Mouse (Mus musculus) forebrain, embryonic 13.5 days (tissue): ENCODE data around the gene Zfp119b. TPM values are rescaled to one million over a fixed set of nuclear protein-coding genes. Genes with fewer than 3 reads are reported as not detected.
A peak's percentile ranks its signal among the peaks of the same experiment; 100 is the strongest.
"Not testable (repeated sequence)": the region's sequence is repeated elsewhere in the genome, so short reads cannot be mapped to it uniquely, and the experiment has no call there.

Experiments
- ATAC-seq: fragments of 200-750 bp; cut with Nextera tagmentation; 2 replicates; pipeline ENCODE4 v1.8.0; 2017
- H3K27ac ChIP-seq: fragments of 300-500 bp; sonication (generic); 2 replicates; pipeline ENCODE4 v1.5.1; 2015; ENCODE audit warnings: inconsistent platforms, mild to moderate bottlenecking, moderate library complexity
- H3K27me3 ChIP-seq: fragments of 300-500 bp; sonication (generic); 2 replicates; pipeline ENCODE4 v1.6.1; 2015; ENCODE audit warnings: mild to moderate bottlenecking, inconsistent platforms
- H3K36me3 ChIP-seq: fragments of 300-500 bp; sonication (generic); 2 replicates; pipeline ENCODE4 v1.6.1; 2015; ENCODE audit warnings: mild to moderate bottlenecking, inconsistent platforms; ENCODE audit not compliant: poor library complexity, severe bottlenecking
- H3K4me1 ChIP-seq: fragments of 300-500 bp; sonication (generic); 2 replicates; pipeline ENCODE4 v1.6.1; 2015; ENCODE audit warnings: inconsistent platforms
- H3K4me2 ChIP-seq: fragments of 300-500 bp; sonication (generic); 2 replicates; pipeline ENCODE4 v1.6.1; 2015; ENCODE audit warnings: inconsistent platforms, mild to moderate bottlenecking, moderate library complexity
- H3K4me3 ChIP-seq: fragments of 300-500 bp; sonication (generic); 2 replicates; pipeline ENCODE4 v1.5.1; 2015; ENCODE audit warnings: mild to moderate bottlenecking, inconsistent platforms
- H3K9ac ChIP-seq: fragments of 300-500 bp; sonication (generic); 2 replicates; pipeline ENCODE4 v1.6.1; 2015; ENCODE audit warnings: mild to moderate bottlenecking, inconsistent platforms
- H3K9me3 ChIP-seq: fragments of 300-500 bp; sonication (generic); replicated peaks from 2 replicates; pipeline ENCODE4 v1.6.1; 2016; ENCODE audit warnings: inconsistent platforms
- WGBS: fragments of 180-500 bp; shearing (Covaris S2); methylation state at CpG from one replicate; pipeline ENCODE4 v1.1.7; 2015; 5-methylcytosine and 5-hydroxymethylcytosine counted together
- polyA plus RNA-seq: library from polyadenylated mRNA; unstranded; fragments of >200 nt; fragmentation: Nextera tagmentation; extraction: Ambion mirVana; gene quantifications from 2 replicates; pipeline ENCODE4 v1.2.1, GENCODE M21; 2015

Zfp119b gene
- polyA plus RNA-seq, 1 experiment from 2014 or later = 6.6 TPM

DNA sequence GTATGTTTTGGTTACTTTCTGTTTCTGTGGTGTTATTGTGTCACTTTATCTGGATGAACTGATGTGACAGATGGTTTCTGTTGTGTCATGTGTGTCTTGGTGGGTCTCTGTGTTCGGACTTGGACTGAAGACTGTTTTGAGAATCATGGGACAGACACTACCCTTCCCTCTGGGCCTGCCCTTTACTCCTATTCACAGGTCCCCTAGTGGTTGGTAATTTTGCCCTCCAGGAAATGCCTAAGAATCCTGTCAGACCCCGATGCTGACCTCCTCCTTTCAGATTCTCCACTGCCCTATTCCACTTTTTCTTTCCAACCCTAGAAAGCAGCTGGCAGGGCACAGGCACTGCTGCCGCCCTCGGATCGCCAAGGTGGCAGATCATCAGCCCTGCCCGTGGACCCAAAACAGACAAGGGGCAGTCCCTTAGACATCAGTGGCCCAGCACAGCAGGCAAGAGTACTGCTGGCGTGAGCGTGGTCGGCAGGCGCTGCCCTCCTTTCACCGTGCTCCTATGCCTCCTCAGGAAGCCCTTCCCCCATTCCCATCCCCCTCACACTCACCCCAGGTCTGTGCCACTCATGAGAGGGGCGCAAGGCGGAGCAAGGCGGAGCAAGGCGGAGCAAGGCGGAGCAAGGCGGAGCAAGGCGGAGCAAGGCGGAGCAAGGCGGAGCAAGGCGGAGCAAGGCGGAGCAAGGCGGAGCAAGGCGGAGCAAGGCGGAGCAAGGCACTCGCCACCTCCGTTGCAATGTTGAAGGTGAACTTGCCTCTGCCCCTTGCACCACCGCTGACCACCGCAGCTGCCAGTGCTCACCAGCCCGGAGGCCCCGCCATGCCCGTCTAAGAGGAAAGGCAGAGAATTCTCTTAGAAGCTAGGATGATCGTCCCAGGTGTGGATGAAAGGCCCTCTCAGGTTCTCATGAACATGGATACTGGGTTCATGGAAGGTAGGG is 17.5 kb downstream of the Zfp119b start:
- Histone ChIP-seq H3K36me3 (no peaks in the 10 kb centered on the region), H3K9me3 (no peaks in the 10 kb centered on the region; the same call in 1 of the 2 replicates), H3K27me3 (no peaks in the 10 kb centered on the region), H3K4me1 (peaks cover 7% of the 10 kb centered on the region), H3K9ac (peak overlapping the region; percentile 82), H3K27ac (peak overlapping the region; percentile 83), H3K4me3 (peak overlapping the region; percentile 56), H3K4me2 (peak overlapping the region; percentile 76)
- peak; percentile 98 for ATAC-seq
- 1% methylated on average over 32 of the region's 33 CpGs for WGBS

DNA sequence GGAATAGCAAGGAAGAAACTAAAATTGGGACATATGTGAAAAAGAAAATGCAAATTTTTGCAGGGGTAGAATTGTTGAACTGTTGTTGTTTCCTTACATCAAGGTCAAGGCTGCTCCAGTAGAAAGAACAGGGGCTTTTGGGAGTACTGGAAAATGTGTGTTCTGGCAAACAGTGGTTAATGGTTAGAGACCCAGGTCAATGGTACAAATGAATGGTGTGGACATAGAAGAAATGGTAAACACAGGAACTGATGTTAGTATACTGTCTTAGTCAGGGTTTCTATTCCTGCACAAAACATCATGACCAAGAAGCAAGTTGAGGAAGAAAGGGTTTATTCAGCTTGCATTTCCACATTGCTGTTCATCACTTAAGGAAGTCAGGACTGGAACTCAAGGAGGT is 42.6 kb downstream of the Zfp119b start:
- ATAC-seq = no peak
- H3K36me3 ChIP-seq = no peaks in the 10 kb centered on the region
- H3K9me3 ChIP-seq = no peaks in the 10 kb centered on the region
- no peak overlapping the region for H3K27ac ChIP-seq
- no peaks in the 10 kb centered on the region for H3K4me1 ChIP-seq
- H3K4me2 ChIP-seq = no peak overlapping the region
- no peak overlapping the region for H3K4me3 ChIP-seq
- H3K27me3 ChIP-seq = no peaks in the 10 kb centered on the region
- H3K9ac ChIP-seq = no peak overlapping the region

DNA sequence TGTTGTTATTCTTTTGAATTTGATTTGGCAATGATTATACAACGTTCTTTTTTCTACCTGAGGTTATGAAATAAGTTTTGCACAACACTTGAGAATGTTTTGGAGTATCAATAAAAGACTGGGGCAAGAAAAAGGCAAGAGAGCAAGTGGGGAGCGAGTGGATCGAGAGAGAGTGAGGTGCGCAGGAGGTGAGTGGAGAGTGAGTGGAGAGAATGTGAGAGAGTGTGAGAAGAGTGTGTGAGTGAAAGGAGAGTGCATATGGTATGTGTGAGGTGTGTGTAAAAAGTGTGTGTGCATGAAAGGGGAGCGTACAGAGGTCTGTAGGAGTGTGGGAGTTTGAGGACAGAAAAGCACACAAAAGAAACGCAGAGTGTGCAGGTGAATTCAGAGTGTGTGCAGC is 45.2 kb downstream of the Zfp119b start:
- no peak for ATAC-seq
- Histone ChIP-seq H3K4me3 (no peak overlapping the region), H3K27ac (no peak overlapping the region), H3K9ac (no peak overlapping the region), H3K4me1 (no peaks in the 10 kb centered on the region), H3K9me3 (no peaks in the 10 kb centered on the region; the same call in 1 of the 2 replicates), H3K4me2 (no peak overlapping the region), H3K27me3 (no peaks in the 10 kb centered on the region), H3K36me3 (no peaks in the 10 kb centered on the region; the same call in 1 of the 2 replicates)
- 74% methylated on average over 6 of the region's 6 CpGs for WGBS

DNA sequence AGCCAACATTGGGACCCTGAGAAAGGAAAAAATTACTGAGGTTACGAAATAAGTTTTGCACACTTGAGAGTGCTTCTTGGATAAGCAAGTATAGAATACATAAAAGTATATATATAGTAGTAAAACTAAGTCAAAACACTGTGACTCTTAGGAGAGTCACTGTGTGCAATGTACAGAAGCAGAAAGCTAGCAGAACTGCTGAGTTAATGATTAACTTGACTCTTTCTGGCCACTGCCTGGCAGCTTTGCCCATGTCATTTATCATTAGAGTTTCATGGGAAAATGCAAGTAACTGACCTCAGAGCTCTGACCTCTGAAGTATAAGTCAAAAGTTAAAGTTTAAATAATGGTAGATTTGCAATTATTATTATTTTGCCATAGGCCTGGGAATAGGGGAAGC is 45.6 kb downstream of the Zfp119b start:
- 94% methylated on average over 1 of the region's 1 CpGs for WGBS
- no peak for ATAC-seq

DNA sequence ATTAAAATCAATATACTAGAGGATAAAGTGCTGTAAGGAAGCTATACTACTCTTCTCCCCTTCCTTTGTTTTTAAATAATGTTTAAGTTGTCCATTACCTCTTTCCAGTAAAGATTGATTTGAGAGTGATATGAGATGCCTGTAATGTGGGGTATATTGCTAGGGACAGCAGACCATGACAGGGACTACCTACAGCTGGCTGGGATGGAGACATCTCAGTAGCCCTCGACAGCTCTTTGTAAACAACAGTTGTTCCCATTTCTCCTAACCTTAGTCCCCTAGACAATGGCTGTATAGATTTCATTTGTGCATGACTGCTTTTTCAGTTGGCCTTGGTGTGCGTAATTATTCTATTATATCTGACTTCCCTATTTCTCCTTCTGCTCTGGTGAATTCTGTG is 46.2 kb downstream of the Zfp119b start:
- Histone ChIP-seq H3K4me2 (no peak overlapping the region), H3K27me3 (no peaks in the 10 kb centered on the region)

More for the DNA sequence above, 45.6 kb downstream of the Zfp119b start:
- Histone ChIP-seq H3K9me3 (no peaks in the 10 kb centered on the region; the same call in 1 of the 2 replicates), H3K27me3 (no peaks in the 10 kb centered on the region), H3K4me1 (no peaks in the 10 kb centered on the region), H3K36me3 (no peaks in the 10 kb centered on the region; the same call in 1 of the 2 replicates), H3K4me3 (no peak overlapping the region), H3K4me2 (no peak overlapping the region), H3K9ac (no peak overlapping the region), H3K27ac (no peak overlapping the region)

DNA sequence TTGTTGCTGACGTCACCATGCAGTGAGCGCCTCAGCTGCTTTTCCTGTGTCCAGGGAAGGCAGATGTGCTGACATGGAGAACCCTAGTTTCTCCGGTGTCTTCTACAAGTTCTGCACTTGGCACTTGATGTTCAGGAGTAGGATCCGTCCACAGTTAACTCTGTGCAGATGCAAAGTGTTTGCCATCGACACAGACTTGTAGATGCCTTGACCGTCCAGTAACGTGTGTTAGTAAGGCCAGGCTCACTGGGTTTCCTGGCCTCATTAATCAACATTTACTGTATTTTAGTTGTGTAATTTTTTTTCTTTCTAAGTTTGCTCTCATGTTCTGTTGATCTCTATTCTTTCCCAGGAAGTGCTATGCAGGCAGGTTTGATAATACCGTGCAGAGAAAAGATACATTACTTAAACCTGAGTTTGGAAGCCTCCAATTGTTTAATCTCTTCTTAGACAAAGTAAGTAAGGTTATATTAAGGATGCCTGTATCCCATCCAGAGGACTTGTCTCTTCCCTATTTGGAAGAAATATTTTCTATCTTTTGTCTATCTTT is 56.8 kb downstream of the Zfp119b start:
- not testable (repeated sequence) for ATAC-seq, H3K4me1 ChIP-seq, H3K9me3 ChIP-seq, H3K27ac ChIP-seq, H3K27me3 ChIP-seq
- Histone ChIP-seq H3K9ac (peak overlapping the region; percentile 52; the same call in 1 of the 2 replicates), H3K36me3 (peaks cover 14% of the 10 kb centered on the region), H3K4me3 (peak overlapping the region; percentile 46), H3K4me2 (peak overlapping the region; percentile 59)
- 11% methylated on average over 7 of the region's 8 CpGs for WGBS

More for the DNA sequence above, 46.2 kb downstream of the Zfp119b start:
- Histone ChIP-seq H3K27ac (no peak overlapping the region), H3K36me3 (peaks cover 6% of the 10 kb centered on the region), H3K9me3 (peaks cover 3% of the 10 kb centered on the region; the same call in 1 of the 2 replicates), H3K4me3 (no peak overlapping the region), H3K4me1 (no peaks in the 10 kb centered on the region), H3K9ac (no peak overlapping the region)
- 73% methylated on average over 2 of the region's 2 CpGs for WGBS
- ATAC-seq = no peak

Other genes starting within 250 kb of the Zfp119b start
- gene Pot1b, start 236.9 kb downstream of the Zfp119b start, polyA plus RNA-seq = 11.6 and 11.9 TPM in 2 replicates
- gene Adgre4, start 199.5 kb downstream of the Zfp119b start, polyA plus RNA-seq = 0.06 and 0.13 TPM in 2 replicates
- gene Zfp119a, start 70.6 kb downstream of the Zfp119b start, polyA plus RNA-seq = 10.7 and 12.1 TPM in 2 replicates
- gene Zfp959, start 57.4 kb downstream of the Zfp119b start, polyA plus RNA-seq = 15.0 and 15.5 TPM in 2 replicates
- 2.4 and 2.6 TPM in 2 replicates for gene Ebi3, start 3.1 kb upstream of the Zfp119b start, polyA plus RNA-seq
- 29.2 and 32.1 TPM in 2 replicates for gene Yju2, start 9.6 kb upstream of the Zfp119b start, polyA plus RNA-seq
- gene Shd, start 21.0 kb upstream of the Zfp119b start, polyA plus RNA-seq = 102 TPM in 2 replicates
- 96.0 and 113 TPM in 2 replicates for gene Fsd1, start 37.0 kb upstream of the Zfp119b start, polyA plus RNA-seq
- 3.9 and 4.8 TPM in 2 replicates for gene Stap2, start 56.1 kb upstream of the Zfp119b start, polyA plus RNA-seq
- gene Mpnd, start 56.2 kb upstream of the Zfp119b start, polyA plus RNA-seq = 168 TPM in 2 replicates
- gene Sh3gl1, start 87.1 kb upstream of the Zfp119b start, polyA plus RNA-seq = 116 and 127 TPM in 2 replicates
- 22.0 and 26.7 TPM in 2 replicates for gene Chaf1a, start 90.9 kb upstream of the Zfp119b start, polyA plus RNA-seq
- 68.7 and 68.8 TPM in 2 replicates for gene Ubxn6, start 125.5 kb upstream of the Zfp119b start, polyA plus RNA-seq
- gene Hdgfl2, start 130.1 kb upstream of the Zfp119b start, polyA plus RNA-seq = 163 and 169 TPM in 2 replicates
- 0.06 and 0.08 TPM in 2 replicates for gene Plin4, start 160.3 kb upstream of the Zfp119b start, polyA plus RNA-seq
- 0.27 and 0.52 TPM in 2 replicates for gene Plin5, start 168.1 kb upstream of the Zfp119b start, polyA plus RNA-seq
- not detected in 2 replicates for gene Lrg1, start 172.5 kb upstream of the Zfp119b start, polyA plus RNA-seq
- 4.2 and 4.3 TPM in 2 replicates for gene Sema6b, start 190.8 kb upstream of the Zfp119b start, polyA plus RNA-seq
- gene Tnfaip8l1, start 213.0 kb upstream of the Zfp119b start, polyA plus RNA-seq = 8.0 and 8.4 TPM in 2 replicates
- 56.8 and 64.5 TPM in 2 replicates for gene Mydgf, start 234.4 kb upstream of the Zfp119b start, polyA plus RNA-seq